Mouse (Mus musculus) neural tube, embryonic 11.5 days (tissue): ENCODE measurements around the gene Armcx3. TPM values are rescaled to one million over a fixed set of nuclear protein-coding genes. Genes with fewer than 3 reads are reported as not detected.
"Not testable (repeated sequence)": the region's sequence is repeated elsewhere in the genome, so short reads cannot be mapped to it uniquely, and the experiment has no call there.

ENCODE experiments used
- ATAC-seq: fragments of 200-750 bp; cut with Nextera tagmentation; 2 replicates; pipeline ENCODE4 v1.8.0; 2017; ENCODE audit warnings: moderate number of reproducible peaks, mild to moderate bottlenecking, moderate TSS enrichment, moderate library complexity; ENCODE audit not compliant: insufficient read depth, low FRiP score, low TSS enrichment
- DNase-seq: peaks from one replicate; pipeline ENCODE4 v3.0.0-alpha.2; 2015; ENCODE audit warnings: low spot score
- H3K27ac ChIP-seq: fragments of 300-500 bp; sonication (generic); 2 replicates; pipeline ENCODE4 v1.5.1; 2014; ENCODE audit warnings: low read depth, mild to moderate bottlenecking, low read length
- H3K27me3 ChIP-seq: fragments of 300-500 bp; sonication (generic); 2 replicates; pipeline ENCODE4 v1.6.1; 2014; ENCODE audit warnings: mild to moderate bottlenecking, low read length, mixed read lengths; ENCODE audit not compliant: control insufficient read depth, insufficient read depth
- H3K36me3 ChIP-seq: fragments of 300-500 bp; sonication (generic); 2 replicates; pipeline ENCODE4 v1.6.1; 2014; ENCODE audit warnings: mild to moderate bottlenecking, low read length, moderate library complexity, mixed read lengths; ENCODE audit not compliant: control insufficient read depth, insufficient read depth
- H3K4me1 ChIP-seq: fragments of 300-500 bp; sonication (generic); 2 replicates; pipeline ENCODE4 v1.6.1; 2014; ENCODE audit warnings: low read length, mixed read lengths; ENCODE audit not compliant: control insufficient read depth, insufficient read depth
- H3K4me2 ChIP-seq: fragments of 300-500 bp; sonication (generic); 2 replicates; pipeline ENCODE4 v1.6.1; 2014; ENCODE audit warnings: low read depth, mild to moderate bottlenecking, moderate library complexity
- H3K4me3 ChIP-seq: fragments of 300-500 bp; sonication (generic); 2 replicates; pipeline ENCODE4 v1.5.1; 2014; ENCODE audit warnings: low read depth, low read length
- H3K9ac ChIP-seq: fragments of 300-500 bp; sonication (generic); 2 replicates; pipeline ENCODE4 v1.6.1; 2014; ENCODE audit warnings: mild to moderate bottlenecking, low read length
- H3K9me3 ChIP-seq: fragments of 300-500 bp; sonication (generic); 2 replicates; pipeline ENCODE4 v1.6.1; 2016; ENCODE audit warnings: low read length; ENCODE audit not compliant: control insufficient read depth
- WGBS: fragments of 180-500 bp; shearing (Covaris S2); extraction: QIAGEN DNeasy Blood & Tissue Kit; methylation state at CpG from one replicate; pipeline ENCODE4 v1.1.7; 2014; 5-methylcytosine and 5-hydroxymethylcytosine counted together
- polyA plus RNA-seq: library from polyadenylated mRNA; unstranded; fragments of >200 nt; fragmentation: Nextera tagmentation; extraction: Ambion mirVana; gene quantifications from 2 replicates; pipeline ENCODE4 v1.2.1, GENCODE M21; 2014

The Armcx3 gene
- polyA plus RNA-seq, result 70.5 and 74.5 TPM in 2 replicates

GRCm38 (mm10) chrX:134756434-134757292, at the start of gene Armcx3:
Gene Armcx3, plus strand, starts transcription at chrX:134756595.
- ATAC-seq, result peak; percentile 93

GRCm38 (mm10) chrX:134716863-134717262, 39.5 kb upstream of the Armcx3 start:
- 30% methylated on average over 3 of the region's 3 CpGs for WGBS
- no peak overlapping the region for H3K4me2 ChIP-seq
- H3K27me3 ChIP-seq, result no peaks in the 10 kb centered on the region
- ATAC-seq (no peak), DNase-seq (no peak)
- H3K9me3 ChIP-seq, result no peaks in the 10 kb centered on the region
- H3K27ac ChIP-seq, result 0 out of 2 replicates have a peak overlapping the region, but pooled peaks have one; percentile 8
- H3K4me3 ChIP-seq, result no peak overlapping the region
- no peak overlapping the region for H3K9ac ChIP-seq
- H3K4me1 ChIP-seq, result no peaks in the 10 kb centered on the region
- H3K36me3 ChIP-seq, result no peaks in the 10 kb centered on the region

More at GRCm38 (mm10) chrX:134756434-134757292, at the start of gene Armcx3:
- Histone ChIP-seq H3K36me3 (no peaks in the 10 kb centered on the region), H3K27ac (0 out of 2 replicates have a peak within 1 kb of the TSS, but pooled peaks have one; percentile 14), H3K27me3 (no peaks in the 10 kb centered on the region), H3K4me2 (peak within 1 kb of the TSS; percentile 39), H3K4me3 (peak within 1 kb of the TSS; percentile 55), H3K9ac (peak within 1 kb of the TSS; percentile 59), H3K4me1 (no peaks in the 10 kb centered on the region), H3K9me3 (no peaks in the 10 kb centered on the region)
- DNase-seq, result peak; percentile 54
- 18% methylated on average over 46 of the region's 46 CpGs for WGBS

GRCm38 (mm10) chrX:134717752-134718308, 38.6 kb upstream of the Armcx3 start, which contains the start of gene Armcx1:
Gene Armcx1, plus strand, starts transcription at chrX:134717963.
- WGBS, result 16% methylated on average over 15 of the region's 16 CpGs

GRCm38 (mm10) chrX:134718524-134718923, 37.9 kb upstream of the Armcx3 start:
- H3K4me1 ChIP-seq, result no peaks in the 10 kb centered on the region
- H3K4me2 ChIP-seq, result peak overlapping the region; percentile 50
- no peaks in the 10 kb centered on the region for H3K36me3 ChIP-seq
- ATAC-seq (peak; percentile 81), DNase-seq (peak; percentile 71)
- no peaks in the 10 kb centered on the region for H3K9me3 ChIP-seq
- WGBS, result 21% methylated on average over 14 of the region's 14 CpGs
- no peaks in the 10 kb centered on the region for H3K27me3 ChIP-seq
- peak overlapping the region; percentile 67 for H3K9ac ChIP-seq
- H3K27ac ChIP-seq, result peak overlapping the region; percentile 85
- peak overlapping the region; percentile 50 for H3K4me3 ChIP-seq

More at GRCm38 (mm10) chrX:134717752-134718308, 38.6 kb upstream of the Armcx3 start, which contains the start of gene Armcx1:
- peak within 1 kb of the TSS; percentile 67 for H3K9ac ChIP-seq
- ATAC-seq, result peak; percentile 96
- DNase-seq, result peak; percentile 76
- no peaks in the 10 kb centered on the region for H3K36me3 ChIP-seq
- no peaks in the 10 kb centered on the region for H3K9me3 ChIP-seq
- peak within 1 kb of the TSS; percentile 50 for H3K4me3 ChIP-seq
- H3K4me2 ChIP-seq, result peak within 1 kb of the TSS; percentile 50
- H3K27me3 ChIP-seq, result no peaks in the 10 kb centered on the region
- H3K27ac ChIP-seq, result peak within 1 kb of the TSS; percentile 85
- H3K4me1 ChIP-seq, result no peaks in the 10 kb centered on the region

- H3K4me3 ChIP-seq, H3K4me2 ChIP-seq, H3K36me3 ChIP-seq, H3K9ac ChIP-seq, H3K9me3 ChIP-seq, H3K27ac ChIP-seq, DNase-seq, H3K27me3 ChIP-seq, H3K4me1 ChIP-seq: not testable (repeated sequence)
- peak; percentile 27; the same call in 1 of the 2 replicates for ATAC-seq
- WGBS, result 33% methylated on average over 1 of the region's 2 CpGs
Observed at GRCm38 (mm10) chrX:134723762-134724161, 32.6 kb upstream of the Armcx3 start.

GRCm38 (mm10) chrX:134729778-134730177, 26.6 kb upstream of the Armcx3 start:
- Histone ChIP-seq H3K36me3 (no peaks in the 10 kb centered on the region), H3K9ac (no peak overlapping the region), H3K27me3 (no peaks in the 10 kb centered on the region), H3K4me3 (no peak overlapping the region), H3K4me1 (no peaks in the 10 kb centered on the region), H3K4me2 (no peak overlapping the region), H3K9me3 (no peaks in the 10 kb centered on the region), H3K27ac (no peak overlapping the region)
- 54% methylated on average over 4 of the region's 4 CpGs for WGBS
- ATAC-seq (no peak), DNase-seq (peak; percentile 14)

GRCm38 (mm10) chrX:134737796-134738195, 18.6 kb upstream of the Armcx3 start:
- Histone ChIP-seq H3K4me2 (no peak overlapping the region), H3K4me1 (no peaks in the 10 kb centered on the region), H3K36me3 (no peaks in the 10 kb centered on the region), H3K9me3 (no peaks in the 10 kb centered on the region), H3K9ac (no peak overlapping the region), H3K27me3 (no peaks in the 10 kb centered on the region), H3K27ac (no peak overlapping the region), H3K4me3 (no peak overlapping the region)
- 100% methylated on average over 1 of the region's 1 CpGs for WGBS
- DNase-seq (no peak), ATAC-seq (no peak)

- 71% methylated on average over 4 of the region's 4 CpGs for WGBS
- H3K36me3 ChIP-seq, result no peaks in the 10 kb centered on the region
- ATAC-seq (no peak), DNase-seq (no peak)
- H3K4me3 ChIP-seq, result no peak overlapping the region
- no peak overlapping the region for H3K9ac ChIP-seq
- H3K27ac ChIP-seq, result no peak overlapping the region
- H3K4me1 ChIP-seq, result no peaks in the 10 kb centered on the region
- H3K4me2 ChIP-seq, result no peak overlapping the region
- no peaks in the 10 kb centered on the region for H3K9me3 ChIP-seq
- no peaks in the 10 kb centered on the region for H3K27me3 ChIP-seq
Observed at GRCm38 (mm10) chrX:134739160-134739559, 17.2 kb upstream of the Armcx3 start.
